Mouse (Mus musculus): ENCODE data around the gene Cd47. TPM values are rescaled to one million over a fixed set of nuclear protein-coding genes. Genes with fewer than 3 reads are reported as not detected.

Gene Cd47
- polyA plus RNA-seq, 1 experiment from 2014 or later: 286 TPM

DNA sequence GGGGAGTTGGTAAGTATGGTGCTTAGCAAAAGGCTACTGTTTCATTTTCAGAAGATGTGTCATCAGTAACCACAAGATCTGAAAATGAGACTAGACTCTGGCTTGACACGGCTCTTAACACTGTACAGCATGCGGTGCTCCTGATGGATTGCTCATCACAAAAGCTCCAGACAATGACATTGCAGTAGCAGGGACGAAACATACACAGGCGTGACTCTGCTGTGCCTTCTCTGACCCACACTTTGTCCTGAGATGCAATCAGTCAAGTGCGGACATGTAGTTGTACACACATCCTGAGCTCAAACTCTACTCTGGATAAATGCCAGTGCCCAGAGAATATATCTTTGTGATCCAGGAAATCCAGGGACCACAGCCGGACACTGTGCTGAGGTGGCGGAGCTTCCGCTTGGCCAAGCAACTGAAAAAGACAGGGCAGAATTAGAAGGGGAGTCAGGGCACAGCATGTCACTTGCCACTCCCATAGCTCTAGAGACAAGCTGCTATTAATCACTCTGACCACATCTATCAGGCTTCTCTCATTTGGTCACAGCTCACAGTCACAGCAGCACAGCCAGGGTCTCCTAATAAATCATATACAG lies 151.7 kb downstream of the Cd47 start:
- peak; percentile 29 for ATAC-seq
- no peak overlapping the region for H3K4me3 ChIP-seq (ENCODE audit: low read depth, low read length)
- no peaks in the 10 kb centered on the region for H3K36me3 ChIP-seq (replicated peaks; ENCODE audit: insufficient read depth, low read length)
- no peak overlapping the region for H3K27ac ChIP-seq (ENCODE audit: low read depth)
- 53% methylated on average over 8 of the region's 8 CpGs for WGBS (ENCODE audit: insufficient replicate concordance)
- H3K27me3 ChIP-seq (ENCODE audit: insufficient read depth, low read length): no peaks in the 10 kb centered on the region
- H3K4me1 ChIP-seq (ENCODE audit: insufficient read depth): peaks cover 3% of the 10 kb centered on the region; the same call in 1 of the 2 replicates
- H3K4me2 ChIP-seq (ENCODE audit: low read depth, low read length): no peak overlapping the region
- no peak overlapping the region for H3K9ac ChIP-seq (replicated peaks)
- DNase-seq: no peak
- 0 out of 2 replicates have a peak, but pooled peaks have one; percentile 8 for TF ChIP-seq EP300 (IDR thresholded peaks at IDR 0.05; ENCODE audit: low read depth)
- TF ChIP-seq CTCF (IDR thresholded peaks at IDR 0.05; ENCODE audit: low read depth): no peak
- no peaks in the 10 kb centered on the region for H3K9me3 ChIP-seq (ENCODE audit: low read length)

DNA sequence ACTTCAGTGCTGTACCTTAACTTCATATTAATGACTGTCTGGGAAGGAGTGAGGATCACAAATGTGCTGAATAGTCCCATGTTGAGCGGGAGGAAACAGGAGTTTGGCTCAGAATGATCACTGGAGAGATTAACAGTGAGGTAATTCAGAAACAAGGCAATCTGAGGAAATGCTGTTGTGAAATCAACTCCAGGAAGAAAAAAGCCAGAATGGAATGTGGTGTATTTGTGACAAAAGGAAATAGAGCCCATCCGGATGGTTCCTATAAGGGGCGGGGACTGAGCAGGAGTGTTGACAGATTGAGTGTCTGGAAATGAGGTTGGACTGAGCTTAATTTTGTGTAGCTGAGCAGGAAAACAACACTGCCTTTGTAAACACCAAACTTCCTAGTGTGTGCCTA lies 153.5 kb downstream of the Cd47 start:
- Histone ChIP-seq H3K36me3 (replicated peaks; ENCODE audit: insufficient read depth, low read length) (no peaks in the 10 kb centered on the region), H3K4me1 (ENCODE audit: insufficient read depth) (no peaks in the 10 kb centered on the region; the same call in 1 of the 2 replicates), H3K4me2 (ENCODE audit: low read depth, low read length) (no peak overlapping the region), H3K27me3 (ENCODE audit: insufficient read depth, low read length) (no peaks in the 10 kb centered on the region), H3K9ac (replicated peaks) (no peak overlapping the region), H3K9me3 (ENCODE audit: low read length) (no peaks in the 10 kb centered on the region), H3K27ac (ENCODE audit: low read depth) (no peak overlapping the region), H3K4me3 (ENCODE audit: low read depth, low read length) (no peak overlapping the region)
- WGBS (ENCODE audit: insufficient replicate concordance): 40% methylated on average over 3 of the region's 3 CpGs
- TF ChIP-seq CTCF (IDR thresholded peaks at IDR 0.05; ENCODE audit: low read depth) (no peak), EP300 (IDR thresholded peaks at IDR 0.05; ENCODE audit: low read depth) (peak; percentile 54; the same call in 1 of the 2 replicates)
- DNase-seq: no peak
- ATAC-seq: peak; percentile 27; the same call in 1 of the 2 replicates

DNA sequence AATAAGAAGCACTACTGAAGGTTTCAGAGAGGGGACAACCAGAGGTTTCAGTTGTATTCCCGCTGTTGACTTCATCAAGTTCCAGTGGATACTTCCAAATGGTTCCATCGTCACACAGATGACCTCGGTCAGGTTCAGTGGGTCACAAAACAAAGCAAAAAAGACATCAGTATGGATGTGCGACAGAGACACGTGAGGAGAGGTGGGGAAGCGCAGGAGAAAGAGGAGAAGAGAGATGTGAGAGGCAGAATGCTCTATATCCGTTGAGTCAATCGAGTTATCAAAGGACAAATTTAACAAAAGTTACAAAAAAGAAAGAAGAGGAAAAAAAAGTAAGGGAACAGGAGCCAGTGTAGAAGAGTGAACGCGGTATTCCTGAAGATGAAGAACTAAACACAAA lies 154.6 kb downstream of the Cd47 start:
- Histone ChIP-seq H3K27ac (ENCODE audit: low read depth) (no peak overlapping the region), H3K36me3 (replicated peaks; ENCODE audit: insufficient read depth, low read length) (no peaks in the 10 kb centered on the region), H3K4me3 (ENCODE audit: low read depth, low read length) (no peak overlapping the region), H3K4me1 (ENCODE audit: insufficient read depth) (no peaks in the 10 kb centered on the region; the same call in 1 of the 2 replicates), H3K4me2 (ENCODE audit: low read depth, low read length) (no peak overlapping the region), H3K9me3 (ENCODE audit: low read length) (no peaks in the 10 kb centered on the region), H3K27me3 (ENCODE audit: insufficient read depth, low read length) (no peaks in the 10 kb centered on the region), H3K9ac (replicated peaks) (no peak overlapping the region)
- no peak for DNase-seq
- ATAC-seq: no peak
- WGBS (ENCODE audit: insufficient replicate concordance): 87% methylated on average over 10 of the region's 10 CpGs
- TF ChIP-seq CTCF (IDR thresholded peaks at IDR 0.05; ENCODE audit: low read depth): no peak
- no peak for TF ChIP-seq EP300 (IDR thresholded peaks at IDR 0.05; ENCODE audit: low read depth)

DNA sequence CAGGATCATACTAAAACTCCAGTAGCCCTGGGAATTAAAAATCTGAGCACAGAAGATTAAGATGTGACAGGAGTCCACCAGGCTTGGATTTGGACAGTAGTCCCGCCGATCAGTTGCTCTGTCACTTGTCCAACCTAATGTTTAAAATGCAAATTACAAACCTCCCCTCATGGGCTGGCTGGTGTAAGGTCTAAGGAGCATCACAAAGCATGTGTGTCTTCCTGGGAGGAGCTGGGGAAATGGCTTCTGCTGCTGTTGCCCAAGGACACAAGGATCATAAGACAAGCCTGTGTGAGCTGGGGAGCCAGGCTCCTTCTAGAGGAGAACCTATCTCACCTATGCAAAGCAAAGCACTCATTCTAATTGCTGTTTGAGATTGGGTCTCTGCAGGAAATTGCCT lies 155.0 kb downstream of the Cd47 start:
- WGBS (ENCODE audit: insufficient replicate concordance): 73% methylated on average over 2 of the region's 2 CpGs
- Histone ChIP-seq H3K4me1 (ENCODE audit: insufficient read depth) (no peaks in the 10 kb centered on the region; the same call in 1 of the 2 replicates), H3K27ac (ENCODE audit: low read depth) (no peak overlapping the region), H3K9me3 (ENCODE audit: low read length) (no peaks in the 10 kb centered on the region), H3K36me3 (replicated peaks; ENCODE audit: insufficient read depth, low read length) (no peaks in the 10 kb centered on the region), H3K27me3 (ENCODE audit: insufficient read depth, low read length) (no peaks in the 10 kb centered on the region), H3K9ac (replicated peaks) (no peak overlapping the region), H3K4me3 (ENCODE audit: low read depth, low read length) (no peak overlapping the region), H3K4me2 (ENCODE audit: low read depth, low read length) (no peak overlapping the region)
- ATAC-seq (no peak), DNase-seq (no peak)
- TF ChIP-seq EP300 (IDR thresholded peaks at IDR 0.05; ENCODE audit: low read depth) (no peak), CTCF (IDR thresholded peaks at IDR 0.05; ENCODE audit: low read depth) (no peak)

DNA sequence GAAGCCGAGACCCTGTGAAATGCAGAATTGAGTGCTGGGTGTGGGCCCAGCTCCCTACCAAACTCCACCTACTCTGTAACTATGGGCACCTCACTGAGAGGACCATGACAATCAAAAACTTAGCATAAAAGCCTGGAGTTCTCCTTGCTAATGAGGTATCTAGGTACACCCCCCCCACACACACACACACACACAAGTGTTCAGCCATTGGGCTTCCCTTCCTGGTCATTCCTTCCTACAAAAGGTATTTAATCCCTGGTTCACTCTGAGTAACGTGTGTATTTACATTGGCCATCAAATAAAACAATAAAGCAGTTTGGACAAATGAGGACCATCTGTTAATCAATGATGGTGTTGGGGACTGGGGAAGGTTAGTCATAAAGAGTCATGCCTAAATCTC lies 155.6 kb downstream of the Cd47 start:
- Histone ChIP-seq H3K9ac (replicated peaks) (no peak overlapping the region), H3K4me1 (ENCODE audit: insufficient read depth) (no peaks in the 10 kb centered on the region; the same call in 1 of the 2 replicates), H3K27ac (ENCODE audit: low read depth) (no peak overlapping the region), H3K4me2 (ENCODE audit: low read depth, low read length) (no peak overlapping the region), H3K36me3 (replicated peaks; ENCODE audit: insufficient read depth, low read length) (no peaks in the 10 kb centered on the region), H3K9me3 (ENCODE audit: low read length) (no peaks in the 10 kb centered on the region), H3K27me3 (ENCODE audit: insufficient read depth, low read length) (no peaks in the 10 kb centered on the region), H3K4me3 (ENCODE audit: low read depth, low read length) (no peak overlapping the region)
- 80% methylated on average over 2 of the region's 2 CpGs for whole genome bisulfite sequencing (ENCODE audit: insufficient replicate concordance)
- TF ChIP-seq EP300 (IDR thresholded peaks at IDR 0.05; ENCODE audit: low read depth): no peak
- DNase-seq (no peak), ATAC-seq (no peak)

DNA sequence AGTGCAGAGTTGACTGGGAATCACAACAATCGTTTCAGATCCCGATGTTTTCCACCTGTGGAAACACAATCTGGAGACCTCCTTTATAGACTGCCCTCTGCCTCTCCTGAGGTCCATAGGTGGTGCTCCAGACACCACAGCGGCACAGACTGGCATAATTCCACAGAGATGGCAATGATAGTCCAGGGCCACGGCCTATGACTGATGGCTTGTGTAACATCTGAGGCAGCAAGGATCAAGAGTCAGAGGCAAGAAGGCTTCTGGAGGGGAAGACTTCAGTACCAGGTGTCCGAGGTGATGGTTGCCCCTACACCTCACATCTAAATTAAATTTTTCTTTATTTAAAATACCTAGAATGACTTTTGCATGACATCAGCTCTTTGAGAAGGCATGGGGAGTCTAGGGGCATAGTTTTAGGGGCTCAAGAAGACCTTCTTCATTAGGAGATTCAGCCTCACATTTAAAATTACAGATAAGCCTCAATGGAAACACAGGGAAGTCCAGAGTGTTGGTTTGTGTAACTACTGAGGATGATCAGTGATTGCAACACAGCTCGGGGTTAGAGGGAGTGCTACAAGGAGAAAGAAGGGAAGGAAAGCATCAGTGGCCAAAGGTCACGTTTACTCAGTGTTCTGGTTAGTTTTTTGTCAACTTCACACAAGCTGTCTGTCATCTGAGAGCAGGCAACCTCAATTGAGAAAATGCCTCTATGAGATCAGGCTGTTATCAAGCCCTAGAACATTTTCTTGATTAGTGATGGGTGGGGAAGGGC lies 156.4 kb downstream of the Cd47 start:
- H3K27me3 ChIP-seq (ENCODE audit: insufficient read depth, low read length): no peaks in the 10 kb centered on the region
- TF ChIP-seq CTCF (IDR thresholded peaks at IDR 0.05; ENCODE audit: low read depth): no peak
- TF ChIP-seq EP300 (IDR thresholded peaks at IDR 0.05; ENCODE audit: low read depth): no peak

More for the DNA sequence above, 156.4 kb downstream of the Cd47 start:
- no peak overlapping the region for H3K4me2 ChIP-seq (ENCODE audit: low read depth, low read length)
- WGBS (ENCODE audit: insufficient replicate concordance): 71% methylated on average over 7 of the region's 7 CpGs
- ATAC-seq (peak; percentile 27; the same call in 1 of the 2 replicates), DNase-seq (no peak)
- no peaks in the 10 kb centered on the region for H3K9me3 ChIP-seq (ENCODE audit: low read length)
- no peak overlapping the region for H3K4me3 ChIP-seq (ENCODE audit: low read depth, low read length)
- H3K9ac ChIP-seq (replicated peaks): no peak overlapping the region
- H3K4me1 ChIP-seq (ENCODE audit: insufficient read depth): no peaks in the 10 kb centered on the region; the same call in 1 of the 2 replicates
- no peak overlapping the region for H3K27ac ChIP-seq (ENCODE audit: low read depth)
- no peaks in the 10 kb centered on the region for H3K36me3 ChIP-seq (replicated peaks; ENCODE audit: insufficient read depth, low read length)

Measured in liver, postnatal 0 days (tissue).